Mouse (Mus musculus) CH12.LX (cell line): ENCODE data around the gene Osbpl6. TPM values are rescaled to one million over a fixed set of nuclear protein-coding genes. Genes with fewer than 3 reads are reported as not detected.

Experiments
- DNase-seq: peaks from one replicate; pipeline ENCODE4 v3.0.0-alpha.2; 2013; ENCODE audit errors: extremely low read depth
- H3K27ac ChIP-seq: 2 replicates; pipeline ENCODE4 v1.5.1; 2012; ENCODE audit warnings: low read depth, mild to moderate bottlenecking, control low read depth, moderate library complexity; ENCODE audit not compliant: insufficient read depth
- H3K27me3 ChIP-seq: replicated peaks from 2 replicates; pipeline ENCODE3; 2012; ENCODE audit warnings: inconsistent platforms
- H3K36me3 ChIP-seq, 2 experiments: replicated peaks in 1 of 2; 2 replicates each; pipeline versions ENCODE3 to v1.6.1; 2012; ENCODE audit warnings: inconsistent platforms in 1 of 2, low read length in 1 of 2, mild to moderate bottlenecking in 1 of 2, mixed read lengths in 1 of 2, moderate library complexity in 1 of 2; ENCODE audit not compliant: control insufficient read depth in 1 of 2, insufficient read depth in 1 of 2
- H3K4me1 ChIP-seq, 2 experiments: 2 replicates each; pipeline ENCODE4 v1.6.1; 2012; ENCODE audit warnings: inconsistent platforms in 1 of 2, moderate library complexity in 1 of 2; ENCODE audit not compliant: insufficient read depth in 2 of 2, control insufficient read depth in 1 of 2
- H3K4me2 ChIP-seq: 2 replicates; pipeline ENCODE4 v1.6.1; 2012; ENCODE audit warnings: low read depth, mild to moderate bottlenecking, control low read depth; ENCODE audit not compliant: poor library complexity, insufficient read depth, severe bottlenecking
- H3K4me3 ChIP-seq, 3 experiments: fragments of 150-350 bp in 1 of 3; sonication (generic) in 1 of 3; replicated peaks in 1 of 3; 2 replicates each; pipeline versions ENCODE3 to v1.5.1; 2011 to 2012; ENCODE audit warnings: low read depth in 2 of 3, low read length in 2 of 3, mild to moderate bottlenecking in 2 of 3, moderate library complexity in 2 of 3, control low read depth in 1 of 3, improper control_type of control experiment in 1 of 3, inconsistent platforms in 1 of 3, mixed read lengths in 1 of 3; ENCODE audit not compliant: poor library complexity in 1 of 3
- H3K79me2 ChIP-seq: replicated peaks from 2 replicates; pipeline ENCODE4 v1.6.1; 2012; ENCODE audit warnings: mild to moderate bottlenecking, moderate library complexity; ENCODE audit not compliant: control insufficient read depth, poor library complexity, insufficient read depth, severe bottlenecking; ENCODE audit errors: extremely low read depth
- H3K9ac ChIP-seq: 2 replicates; pipeline ENCODE4 v1.6.1; 2012; ENCODE audit warnings: low read depth, mild to moderate bottlenecking, control low read depth, moderate library complexity; ENCODE audit not compliant: insufficient read depth
- H3K9me3 ChIP-seq: replicated peaks from 2 replicates; pipeline ENCODE3; 2012; ENCODE audit warnings: low read length, inconsistent platforms, mixed read lengths
- BHLHE40 ChIP-seq: IDR thresholded peaks from 2 replicates; pipeline ENCODE4 v1.6.1; 2011; ENCODE audit warnings: mild to moderate bottlenecking, low read depth, low read length, improper control_type of control experiment
- CHD1 ChIP-seq: IDR thresholded peaks from 2 replicates; pipeline ENCODE4 v1.6.1; 2012; ENCODE audit warnings: low read depth, low read length, improper control_type of control experiment, inconsistent platforms
- E2F4 ChIP-seq: IDR thresholded peaks from 2 replicates; pipeline ENCODE4 v1.6.1; 2011; ENCODE audit warnings: low read depth, low read length, improper control_type of control experiment; ENCODE audit not compliant: insufficient replicate concordance
- ELF1 ChIP-seq: IDR thresholded peaks from 2 replicates; pipeline ENCODE4 v1.6.1; 2014; ENCODE audit warnings: low read depth, mild to moderate bottlenecking, inconsistent platforms, low read length, improper control_type of control experiment
- EP300 ChIP-seq: IDR thresholded peaks from 2 replicates; pipeline ENCODE4 v1.6.1; 2011; ENCODE audit warnings: low read length, improper control_type of control experiment
- ETS1 ChIP-seq: conservative IDR thresholded peaks from 2 replicates; pipeline ENCODE4 v1.6.1; 2012; ENCODE audit warnings: low read depth, mild to moderate bottlenecking, inconsistent platforms, low read length, improper control_type of control experiment, moderate library complexity
- GABPA ChIP-seq: IDR thresholded peaks from 2 replicates; pipeline ENCODE4 v1.6.1; 2012; ENCODE audit warnings: low read depth, low read length, improper control_type of control experiment, inconsistent platforms; ENCODE audit not compliant: insufficient replicate concordance
- HCFC1 ChIP-seq: IDR thresholded peaks from 2 replicates; pipeline ENCODE4 v1.6.1; 2012; ENCODE audit warnings: low read depth, mild to moderate bottlenecking, inconsistent platforms, low read length, improper control_type of control experiment
- IRF4 ChIP-seq: IDR thresholded peaks from 2 replicates; pipeline ENCODE4 v1.6.1; 2014; ENCODE audit warnings: low read depth, mild to moderate bottlenecking, inconsistent platforms, low read length, improper control_type of control experiment
- JUN ChIP-seq: IDR thresholded peaks from 2 replicates; pipeline ENCODE4 v1.6.1; 2011; ENCODE audit warnings: low read depth, mild to moderate bottlenecking, low read length, improper control_type of control experiment, moderate library complexity; ENCODE audit not compliant: insufficient read depth
- KAT2A ChIP-seq: IDR thresholded peaks from 2 replicates; pipeline ENCODE4 v1.6.1; 2012; ENCODE audit warnings: low read length, improper control_type of control experiment, inconsistent platforms; ENCODE audit not compliant: insufficient replicate concordance
- MAX ChIP-seq: IDR thresholded peaks from 2 replicates; pipeline ENCODE4 v1.6.1; 2011; ENCODE audit warnings: low read length, improper control_type of control experiment
- MAZ ChIP-seq: IDR thresholded peaks from 2 replicates; pipeline ENCODE4 v1.6.1; 2012; ENCODE audit warnings: low read depth, mild to moderate bottlenecking, inconsistent platforms, low read length, improper control_type of control experiment, moderate library complexity
- MEF2A ChIP-seq: IDR thresholded peaks from 2 replicates; pipeline ENCODE4 v1.6.1; 2014; ENCODE audit warnings: low read depth, mild to moderate bottlenecking, inconsistent platforms, low read length, improper control_type of control experiment, borderline replicate concordance
- MYC ChIP-seq: IDR thresholded peaks from 2 replicates; pipeline ENCODE4 v1.6.1; 2011; ENCODE audit warnings: low read depth, mild to moderate bottlenecking, improper control_type of control experiment, low read length
- NRF1 ChIP-seq: IDR thresholded peaks from 2 replicates; pipeline ENCODE4 v1.6.1; 2014; ENCODE audit warnings: low read depth, mild to moderate bottlenecking, inconsistent platforms, low read length, improper control_type of control experiment, moderate library complexity
- PAX5 ChIP-seq: IDR thresholded peaks from 2 replicates; pipeline ENCODE4 v1.6.1; 2012; ENCODE audit warnings: low read length, inconsistent platforms, mixed read lengths
- POLR2A ChIP-seq: IDR thresholded peaks from 2 replicates; pipeline ENCODE4 v1.6.1; 2011; ENCODE audit warnings: low read depth, mild to moderate bottlenecking, improper control_type of control experiment, low read length
- POLR2AphosphoS2 ChIP-seq: IDR thresholded peaks from 2 replicates; pipeline ENCODE4 v1.6.1; 2011; ENCODE audit warnings: low read depth, low read length, improper control_type of control experiment
- RAD21 ChIP-seq: IDR thresholded peaks from 2 replicates; pipeline ENCODE4 v1.6.1; 2011; ENCODE audit warnings: low read depth, mild to moderate bottlenecking, low read length, improper control_type of control experiment, moderate library complexity
- SMC3 ChIP-seq: IDR thresholded peaks from 2 replicates; pipeline ENCODE4 v1.6.1; 2011; ENCODE audit warnings: low read depth, low read length, improper control_type of control experiment
- TCF12 ChIP-seq: IDR thresholded peaks from 2 replicates; pipeline ENCODE4 v1.6.1; 2014; ENCODE audit warnings: low read depth, mild to moderate bottlenecking, inconsistent platforms, low read length, improper control_type of control experiment
- UBTF ChIP-seq: IDR thresholded peaks from 2 replicates; pipeline ENCODE4 v1.6.1; 2012; ENCODE audit warnings: low read depth, mild to moderate bottlenecking, inconsistent platforms, low read length, improper control_type of control experiment, moderate library complexity
- USF1 ChIP-seq: IDR thresholded peaks from 2 replicates; pipeline ENCODE4 v1.6.1; 2014; ENCODE audit warnings: low read depth, mild to moderate bottlenecking, inconsistent platforms, low read length, improper control_type of control experiment
- USF2 ChIP-seq: conservative IDR thresholded peaks from 2 replicates; pipeline ENCODE4 v1.6.1; 2011; ENCODE audit warnings: low read depth, low read length, improper control_type of control experiment
- ZMIZ1 ChIP-seq: IDR thresholded peaks from 2 replicates; pipeline ENCODE4 v1.6.1; 2012; ENCODE audit warnings: low read depth, mild to moderate bottlenecking, inconsistent platforms, low read length, improper control_type of control experiment
- dilution Hi-C: fragments of 300-500 bp; cut with MboI; formaldehyde crosslinking; loops from 2 replicates; pipeline ENCODE4 v1.14.3; 2020; ENCODE audit warnings: low sequenced_read_pairs; ENCODE audit not compliant: extremely low pct_unique_long_range_greater_than_20kb, extremely low pct_ligation_motif_present
- in situ Hi-C: fragments of 300-500 bp; cut with MboI; formaldehyde crosslinking; loops from 3 replicates; pipeline ENCODE4 v1.14.3; 2019; ENCODE audit warnings: low sequenced_read_pairs, low pct_ligation_motif_present, low pct_unique_long_range_greater_than_20kb, mixed read lengths
- polyA plus RNA-seq: library from polyadenylated mRNA; unstranded; fragments of >175 nt; gene quantifications from 2 replicates; pipeline ENCODE4 v1.2.1, GENCODE M21; 2012; ENCODE audit warnings: low read depth; ENCODE audit not compliant: insufficient read length
- total RNA-seq, 2 experiments: library from RNA; depleted of rRNA; stranded (reverse); fragments of 300-350 nt in 1 of 2; fragments of >200 nt in 1 of 2; gene quantifications; 2 replicates each; pipeline ENCODE4 v1.2.3; 2012 to 2014

Gene Osbpl6
- total and polyA plus RNA-seq, 3 experiments, result 0.19 to 0.60 (median 0.38) TPM

GRCm38 (mm10) chr2:76563862-76564261, 157.6 kb downstream of the Osbpl6 start:
- no peak overlapping the region for H3K9ac ChIP-seq
- DNase-seq, result no peak
- no peaks in the 10 kb centered on the region for H3K36me3 ChIP-seq
- H3K4me2 ChIP-seq, result no peak overlapping the region
- in situ Hi-C loops, result no loop called here
- H3K4me1 ChIP-seq, result peaks cover 0 to 12% of the 10 kb centered on the region in 2 experiments; a peak in 2 of 4 replicates
- H3K27ac ChIP-seq, result no peak overlapping the region
- no peak overlapping the region for H3K4me3 ChIP-seq
- H3K27me3 ChIP-seq, result no peaks in the 10 kb centered on the region
- H3K79me2 ChIP-seq, result no peaks in the 10 kb centered on the region
- dilution Hi-C loops, result no loop called here
- H3K9me3 ChIP-seq, result no peaks in the 10 kb centered on the region
- TF ChIP-seq GABPA, result no peak
- TF ChIP-seq, all 38 proteins: peak for 0

GRCm38 (mm10) chr2:76566933-76567551, 160.7 kb downstream of the Osbpl6 start:
- in situ Hi-C loops, result no loop called here
- H3K9ac ChIP-seq, result no peak overlapping the region
- dilution Hi-C loops, result no loop called here
- H3K27me3 ChIP-seq, result no peaks in the 10 kb centered on the region
- H3K9me3 ChIP-seq, result no peaks in the 10 kb centered on the region
- peak; percentile 36 for DNase-seq
- no peaks in the 10 kb centered on the region for H3K36me3 ChIP-seq
- no peak overlapping the region for H3K27ac ChIP-seq
- peaks cover 2 to 12% of the 10 kb centered on the region in 2 experiments; a peak in 3 of 4 replicates for H3K4me1 ChIP-seq
- H3K4me3 ChIP-seq, result no peak overlapping the region
- TF ChIP-seq UBTF, result no peak
- TF ChIP-seq BHLHE40, result no peak
- no peak for TF ChIP-seq MAZ
- TF ChIP-seq TCF12, result no peak
- no peak for TF ChIP-seq USF2
- TF ChIP-seq E2F4, result no peak
- TF ChIP-seq MAX, result no peak
- TF ChIP-seq PAX5, result no peak
- no peak for TF ChIP-seq HCFC1
- TF ChIP-seq ETS1, result peak; percentile 36
- TF ChIP-seq NRF1, result no peak
- no peak for TF ChIP-seq SMC3
- TF ChIP-seq RAD21, result no peak
- no peak for TF ChIP-seq POLR2A
- TF ChIP-seq MYC, result no peak
- no peak for TF ChIP-seq MEF2A
- peak; percentile 23; the same call in 1 of the 2 replicates for TF ChIP-seq EP300
- TF ChIP-seq CHD1, result no peak
- TF ChIP-seq IRF4, result no peak
- TF ChIP-seq USF1, result no peak
- TF ChIP-seq JUN, result no peak
- TF ChIP-seq ELF1, result 0 out of 2 replicates have a peak, but pooled peaks have one; percentile 35
- TF ChIP-seq POLR2AphosphoS2, result no peak
- TF ChIP-seq ZMIZ1, result no peak
- no peak for TF ChIP-seq KAT2A
- peak overlapping the region; percentile 51 for H3K4me2 ChIP-seq
- H3K79me2 ChIP-seq, result no peaks in the 10 kb centered on the region
